Mouse (Mus musculus): ENCODE data around the gene Rdh1.

Gene Rdh1

GRCm38 (mm10) chr10:127748847-127749612 lies 10.5 kb upstream of the Rdh1 start:
- 25% methylated on average over 8 of the region's 8 CpGs for WGBS

- WGBS = 50% methylated on average over 24 of the region's 24 CpGs
These were observed 9.3 kb upstream of the Rdh1 start for GRCm38 (mm10) chr10:127750136-127750777.

GRCm38 (mm10) chr10:127751548-127751947 lies 8.0 kb upstream of the Rdh1 start, which contains the start of gene Gpr182:
Gene Gpr182, minus strand, starts transcription at chr10:127751732.
- 68% methylated on average over 8 of the region's 8 CpGs for WGBS

GRCm38 (mm10) chr10:127754566-127755166 lies 4.9 kb upstream of the Rdh1 start:
- WGBS = 64% methylated on average over 6 of the region's 6 CpGs

GRCm38 (mm10) chr10:127755246-127755645 lies 4.3 kb upstream of the Rdh1 start:
- WGBS = 63% methylated on average over 3 of the region's 3 CpGs

- 47% methylated on average over 18 of the region's 18 CpGs for WGBS
These were observed 3.6 kb upstream of the Rdh1 start for GRCm38 (mm10) chr10:127755770-127756468.

GRCm38 (mm10) chr10:127762926-127763325 lies 3.4 kb downstream of the Rdh1 start:
- 91% methylated on average over 10 of the region's 10 CpGs for WGBS

GRCm38 (mm10) chr10:127763914-127764680 lies 4.6 kb downstream of the Rdh1 start:
- 69% methylated on average over 12 of the region's 12 CpGs for WGBS

GRCm38 (mm10) chr10:127766564-127766963 lies 7.0 kb downstream of the Rdh1 start:
- 77% methylated on average over 1 of the region's 1 CpGs for WGBS

- WGBS = 88% methylated on average over 2 of the region's 2 CpGs
These were observed 16.5 kb downstream of the Rdh1 start, which contains the start of gene Rdh9 for GRCm38 (mm10) chr10:127776011-127776410. Gene Rdh9, plus strand, starts transcription at chr10:127776386.

GRCm38 (mm10) chr10:127782321-127782720 lies 22.8 kb downstream of the Rdh1 start:
- 97% methylated on average over 17 of the region's 17 CpGs for WGBS

- WGBS = 75% methylated on average over 1 of the region's 1 CpGs
These were observed 25.9 kb downstream of the Rdh1 start for GRCm38 (mm10) chr10:127785411-127785810.

GRCm38 (mm10) chr10:127799295-127799694 lies 39.8 kb downstream of the Rdh1 start:
- WGBS = 82% methylated on average over 1 of the region's 1 CpGs

GRCm38 (mm10) chr10:127800891-127801290 lies 41.4 kb downstream of the Rdh1 start, which contains the start of gene Rdh16:
Gene Rdh16, plus strand, starts transcription at chr10:127801152.
- WGBS = 86% methylated on average over 6 of the region's 6 CpGs

GRCm38 (mm10) chr10:127801612-127802011 lies 42.1 kb downstream of the Rdh1 start:
- 96% methylated on average over 2 of the region's 2 CpGs for WGBS

GRCm38 (mm10) chr10:127802236-127802635 lies 42.7 kb downstream of the Rdh1 start:
- WGBS = 81% methylated on average over 5 of the region's 5 CpGs

- 72% methylated on average over 7 of the region's 7 CpGs for WGBS
These were observed 44.9 kb downstream of the Rdh1 start for GRCm38 (mm10) chr10:127804416-127804815.

GRCm38 (mm10) chr10:127817268-127817910 lies 57.9 kb downstream of the Rdh1 start:
- 77% methylated on average over 4 of the region's 4 CpGs for WGBS
